ENCODE assay signal across 15 mouse cellular contexts in the genomic region with DNA sequence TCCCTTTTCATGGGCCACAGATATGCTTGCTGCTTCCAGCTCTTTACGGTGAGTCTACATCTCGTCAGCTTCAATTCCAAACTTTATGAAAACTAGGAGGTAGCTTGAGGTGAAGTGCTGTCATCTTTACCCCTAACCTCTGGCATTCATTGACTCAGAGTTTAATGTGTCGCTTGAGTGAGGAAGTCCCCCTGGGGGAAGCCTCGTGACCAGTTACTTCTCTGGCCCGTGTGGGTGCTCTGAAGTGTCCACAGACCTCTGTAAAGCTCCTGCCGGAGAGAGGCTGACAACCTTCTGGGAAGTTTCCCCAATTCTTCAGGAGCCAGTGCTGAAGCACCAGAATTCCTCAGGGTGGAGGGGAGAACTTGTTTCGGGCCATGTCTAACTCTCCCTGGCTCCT. TPM values are rescaled to one million over a fixed set of nuclear protein-coding genes. Genes with fewer than 3 reads are reported as not detected.
DNase-seq lines count a peak whose midpoint lies in the region; ATAC-seq lines count a peak whose summit lies in the region.
"Had no signal": no experiment of that assay in that cellular context is flagged by ENCODE, and none has a peak within 500 bp of the region (broad histone marks: within the 10 kb centered on the region; RNA-seq: fewer than 3 reads in every experiment).

No protein-coding gene starts in this region.

- no peaks in the 10 kb centered on the region for H3K9me3 ChIP-seq in embryonic facial prominence, embryonic 13.5 days
- H3K9me3 ChIP-seq in embryonic facial prominence, embryonic 10.5 days, result no peaks in the 10 kb centered on the region
- no peaks in the 10 kb centered on the region for H3K9me3 ChIP-seq in midbrain, embryonic 13.5 days
- no peaks in the 10 kb centered on the region for H3K9me3 ChIP-seq in midbrain, embryonic 14.5 days (ENCODE audit: control insufficient read depth, low read length)
- no peaks in the 10 kb centered on the region for H3K9me3 ChIP-seq in kidney, embryonic 15.5 days (replicated peaks)
- no peaks in the 10 kb centered on the region for H3K9me3 ChIP-seq in neural tube, embryonic 14.5 days (ENCODE audit: control insufficient read depth, low read length)
- H3K9me3 ChIP-seq: liver, embryonic 12.5 days had no signal

- 76% methylated on average over 7 of the region's 7 CpGs for WGBS in embryonic facial prominence, embryonic 13.5 days
- 80% methylated on average over 7 of the region's 7 CpGs for WGBS in embryonic facial prominence, embryonic 10.5 days
- 92% methylated on average over 7 of the region's 7 CpGs for WGBS in midbrain, embryonic 13.5 days
- WGBS in midbrain, embryonic 14.5 days, result 86% methylated on average over 7 of the region's 7 CpGs
- WGBS in kidney, embryonic 15.5 days, result 60% methylated on average over 7 of the region's 7 CpGs
- 87% methylated on average over 7 of the region's 7 CpGs for WGBS in neural tube, embryonic 14.5 days

- no peaks in the 10 kb centered on the region for H3K36me3 ChIP-seq in embryonic facial prominence, embryonic 13.5 days
- H3K36me3 ChIP-seq in embryonic facial prominence, embryonic 10.5 days (replicated peaks), result peaks cover 5% of the 10 kb centered on the region
- 0 out of 2 replicates have a peak, but pooled peaks cover 4% of the 10 kb centered on the region for H3K36me3 ChIP-seq in midbrain, embryonic 13.5 days
- H3K36me3 ChIP-seq in midbrain, embryonic 14.5 days (ENCODE audit: control insufficient read depth, insufficient read depth, low read length), result no peaks in the 10 kb centered on the region
- H3K36me3 ChIP-seq in kidney, embryonic 15.5 days, result no peaks in the 10 kb centered on the region
- H3K36me3 ChIP-seq in neural tube, embryonic 14.5 days (ENCODE audit: control insufficient read depth, insufficient read depth, low read length), result no peaks in the 10 kb centered on the region
- H3K36me3 ChIP-seq: liver, embryonic 12.5 days had no signal

- 0 out of 2 replicates have a peak overlapping the region, but pooled peaks have one; percentile 99 for H3K9ac ChIP-seq in embryonic facial prominence, embryonic 13.5 days
- no peak overlapping the region for H3K9ac ChIP-seq in midbrain, embryonic 13.5 days (replicated peaks)
- H3K9ac ChIP-seq in midbrain, embryonic 14.5 days (replicated peaks; ENCODE audit: low read length), result no peak overlapping the region; the same call in 1 of the 2 replicates
- H3K9ac ChIP-seq in kidney, embryonic 15.5 days, result no peak overlapping the region
- H3K9ac ChIP-seq in neural tube, embryonic 14.5 days (replicated peaks; ENCODE audit: low read depth, low read length), result no peak overlapping the region
- H3K9ac ChIP-seq: liver, embryonic 12.5 days had no signal

- no peak overlapping the region for H3K4me3 ChIP-seq in embryonic facial prominence, embryonic 13.5 days
- no peak overlapping the region for H3K4me3 ChIP-seq in embryonic facial prominence, embryonic 10.5 days
- H3K4me3 ChIP-seq in midbrain, embryonic 13.5 days (replicated peaks), result peak overlapping the region; percentile 100
- no peak overlapping the region for H3K4me3 ChIP-seq in midbrain, embryonic 14.5 days (replicated peaks; ENCODE audit: low read depth, low read length)
- H3K4me3 ChIP-seq in kidney, embryonic 15.5 days (replicated peaks), result peak overlapping the region; percentile 90; the same call in 1 of the 2 replicates
- H3K4me3 ChIP-seq in neural tube, embryonic 14.5 days (ENCODE audit: low read depth, low read length), result no peak overlapping the region
- H3K4me3 ChIP-seq: liver, embryonic 12.5 days had no signal

- ATAC-seq in embryonic facial prominence, embryonic 13.5 days (ENCODE audit: insufficient number of reproducible peaks, insufficient read depth, low FRiP score, low TSS enrichment, low read depth), result no peak
- ATAC-seq in midbrain, embryonic 13.5 days, result no peak
- no peak for ATAC-seq in midbrain, embryonic 14.5 days (ENCODE audit: low FRiP score, low TSS enrichment)
- ATAC-seq in kidney, embryonic 15.5 days (replicated peaks; ENCODE audit: low FRiP score), result no peak
- no peak for ATAC-seq in neural tube, embryonic 14.5 days (ENCODE audit: low read depth)
- ATAC-seq: forebrain, postnatal 0 days; liver, embryonic 12.5 days had no signal

- no peaks in the 10 kb centered on the region for H3K27me3 ChIP-seq in embryonic facial prominence, embryonic 13.5 days
- H3K27me3 ChIP-seq in embryonic facial prominence, embryonic 10.5 days (replicated peaks; ENCODE audit: low read depth, poor library complexity, severe bottlenecking), result 0 out of 2 replicates have a peak, but pooled peaks cover 4% of the 10 kb centered on the region
- no peaks in the 10 kb centered on the region for H3K27me3 ChIP-seq in midbrain, embryonic 13.5 days
- H3K27me3 ChIP-seq in midbrain, embryonic 14.5 days (ENCODE audit: control insufficient read depth, insufficient read depth, low read length), result no peaks in the 10 kb centered on the region
- H3K27me3 ChIP-seq in kidney, embryonic 15.5 days, result no peaks in the 10 kb centered on the region
- H3K27me3 ChIP-seq in neural tube, embryonic 14.5 days (ENCODE audit: control insufficient read depth, insufficient read depth, low read length), result no peaks in the 10 kb centered on the region

- no peak overlapping the region for H3K4me2 ChIP-seq in embryonic facial prominence, embryonic 13.5 days
- H3K4me2 ChIP-seq in midbrain, embryonic 13.5 days (replicated peaks), result no peak overlapping the region
- H3K4me2 ChIP-seq in midbrain, embryonic 14.5 days (ENCODE audit: low read length), result no peak overlapping the region
- H3K4me2 ChIP-seq in kidney, embryonic 15.5 days, result peak overlapping the region; percentile 78
- peak overlapping the region; percentile 83; the same call in 1 of the 2 replicates for H3K4me2 ChIP-seq in neural tube, embryonic 14.5 days (ENCODE audit: low read depth, low read length)

- no peak overlapping the region for H3K27ac ChIP-seq in embryonic facial prominence, embryonic 13.5 days
- no peak overlapping the region for H3K27ac ChIP-seq in embryonic facial prominence, embryonic 10.5 days (replicated peaks)
- H3K27ac ChIP-seq in midbrain, embryonic 13.5 days, result no peak overlapping the region
- H3K27ac ChIP-seq in midbrain, embryonic 14.5 days (replicated peaks; ENCODE audit: low read depth, low read length), result no peak overlapping the region
- peak overlapping the region; percentile 97 for H3K27ac ChIP-seq in kidney, embryonic 15.5 days
- no peak overlapping the region for H3K27ac ChIP-seq in neural tube, embryonic 14.5 days (ENCODE audit: low read depth, low read length)
- H3K27ac ChIP-seq: liver, embryonic 12.5 days had no signal

- H3K4me1 ChIP-seq in embryonic facial prominence, embryonic 13.5 days, result peaks cover 23% of the 10 kb centered on the region
- H3K4me1 ChIP-seq in embryonic facial prominence, embryonic 10.5 days, result peaks cover 31% of the 10 kb centered on the region
- H3K4me1 ChIP-seq in midbrain, embryonic 13.5 days (replicated peaks), result peaks cover 33% of the 10 kb centered on the region
- H3K4me1 ChIP-seq in midbrain, embryonic 14.5 days (ENCODE audit: control insufficient read depth, insufficient read depth, low read length), result peaks cover 24% of the 10 kb centered on the region
- H3K4me1 ChIP-seq in kidney, embryonic 15.5 days, result peaks cover 39% of the 10 kb centered on the region
- peaks cover 24% of the 10 kb centered on the region for H3K4me1 ChIP-seq in neural tube, embryonic 14.5 days (ENCODE audit: control insufficient read depth, insufficient read depth, low read length)

- no peak for DNase-seq in embryonic facial prominence, embryonic 10.5 days (ENCODE audit: low spot score)
- DNase-seq in midbrain, embryonic 14.5 days, result no peak
- no peak for DNase-seq in cerebellum, adult 11 months
- DNase-seq in urinary bladder, postnatal 10 days (ENCODE audit: low spot score), result no peak
- DNase-seq: adrenal gland, postnatal 10 days; cerebellum, adult 8-10 months; forebrain, postnatal 0 days; heart, postnatal 10 days; layer of hippocampus, adult 9-11 months; thymus, adult 2 months had no signal

RNA-seq across cellular contexts. Expression of a gene that starts 1.9 kb away (rescaled TPM):
- 49.4 and 52.0 TPM in 2 replicates for polyA plus RNA-seq in embryonic facial prominence, embryonic 13.5 days (2015; fragmentation: Nextera tagmentation; extraction: Ambion mirVana)
- 41.7 and 45.6 TPM in 2 replicates for polyA plus RNA-seq in embryonic facial prominence, embryonic 10.5 days (2016; fragmentation: Nextera tagmentation; extraction: Ambion mirVana)
- polyA plus RNA-seq in midbrain, embryonic 13.5 days (2015; fragmentation: Nextera tagmentation; extraction: Ambion mirVana), result 49.2 and 57.2 TPM in 2 replicates
- 64.0 and 76.7 TPM in 2 replicates for polyA plus RNA-seq in midbrain, embryonic 14.5 days (2014; fragmentation: Nextera tagmentation; extraction: Ambion mirVana)
- 39.7 and 50.3 TPM in 2 replicates for polyA plus RNA-seq in kidney, embryonic 15.5 days (2015; fragmentation: Nextera tagmentation; extraction: Ambion mirVana)
- polyA plus RNA-seq in neural tube, embryonic 14.5 days (2014; fragmentation: Nextera tagmentation; extraction: Ambion mirVana), result 78.1 and 83.7 TPM in 2 replicates

RNA-seq across cellular contexts. Expression of a gene that starts 34.6 kb away (rescaled TPM):
- 507 and 586 TPM in 2 replicates for polyA plus RNA-seq in embryonic facial prominence, embryonic 13.5 days (2015; fragmentation: Nextera tagmentation; extraction: Ambion mirVana)
- polyA plus RNA-seq in embryonic facial prominence, embryonic 10.5 days (2016; fragmentation: Nextera tagmentation; extraction: Ambion mirVana), result 722 and 727 TPM in 2 replicates
- 593 and 657 TPM in 2 replicates for polyA plus RNA-seq in midbrain, embryonic 13.5 days (2015; fragmentation: Nextera tagmentation; extraction: Ambion mirVana)
- 486 and 550 TPM in 2 replicates for polyA plus RNA-seq in midbrain, embryonic 14.5 days (2014; fragmentation: Nextera tagmentation; extraction: Ambion mirVana)
- 577 and 624 TPM in 2 replicates for polyA plus RNA-seq in kidney, embryonic 15.5 days (2015; fragmentation: Nextera tagmentation; extraction: Ambion mirVana)
- polyA plus RNA-seq in neural tube, embryonic 14.5 days (2014; fragmentation: Nextera tagmentation; extraction: Ambion mirVana), result 518 and 558 TPM in 2 replicates

Comparison
In these comparisons a context has a peak if more than half of its experiments do, and no peak if none do; other contexts are left out.
1. H3K4me3 ChIP-seq: peak in midbrain, embryonic 13.5 days (single experiment) and kidney, embryonic 15.5 days (single experiment); none in embryonic facial prominence, embryonic 13.5 days (single experiment), embryonic facial prominence, embryonic 10.5 days (single experiment), midbrain, embryonic 14.5 days (single experiment) and neural tube, embryonic 14.5 days (single experiment).
2. H3K4me2 ChIP-seq: peak in kidney, embryonic 15.5 days (single experiment) and neural tube, embryonic 14.5 days (single experiment); none in embryonic facial prominence, embryonic 13.5 days (single experiment), midbrain, embryonic 13.5 days (single experiment) and midbrain, embryonic 14.5 days (single experiment).